Mouse (Mus musculus) cerebellum, adult 9-10 months (tissue): ENCODE results near the gene Fah.

Experiments used
- DNase-seq: peaks from one replicate; pipeline ENCODE4 v3.0.0; 2022

Gene Fah

GRCm38 (mm10) chr7:84594087-84594916 is 12.2 kb downstream of the Fah start:
- DNase-seq, result peak; percentile 72

DNA sequence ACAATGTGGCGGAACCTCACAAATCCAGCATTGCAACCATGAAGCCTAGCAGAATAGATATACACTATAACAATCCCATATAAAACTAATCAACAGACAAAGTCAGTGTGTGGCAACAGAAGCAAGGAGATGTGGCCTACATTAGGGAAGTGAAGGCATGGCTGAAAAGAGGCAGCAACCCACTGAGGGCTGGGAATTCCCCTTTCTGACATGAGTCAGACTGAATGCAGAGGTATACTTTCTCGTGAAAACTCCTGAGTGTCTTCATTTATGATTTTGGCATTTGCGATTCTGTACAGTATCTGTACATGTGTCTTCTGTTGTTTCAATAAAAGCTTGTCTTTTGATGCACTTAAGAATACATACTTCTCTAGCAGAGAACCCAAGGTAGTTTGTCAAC is 15.2 kb downstream of the Fah start:
- DNase-seq, result no peak

DNA sequence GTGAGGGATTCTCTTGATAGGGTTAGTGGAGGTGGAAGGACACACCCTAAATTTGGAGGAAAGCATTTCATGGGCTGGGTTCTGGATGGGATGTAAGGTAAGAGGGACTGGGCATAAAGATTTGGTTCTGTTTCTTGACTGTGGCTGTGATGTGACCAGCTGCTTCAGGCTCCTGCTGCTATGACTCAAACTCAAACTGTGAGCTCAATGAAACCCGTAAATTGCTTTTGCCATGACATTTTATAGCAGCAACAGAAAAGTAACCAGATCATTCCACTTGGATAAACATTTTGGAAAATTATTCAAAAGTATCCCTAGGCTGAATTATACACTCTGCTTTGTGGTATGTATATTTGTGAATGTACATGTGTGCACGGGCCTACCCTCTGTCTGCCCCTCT is 15.9 kb downstream of the Fah start:
- no peak for DNase-seq

DNA sequence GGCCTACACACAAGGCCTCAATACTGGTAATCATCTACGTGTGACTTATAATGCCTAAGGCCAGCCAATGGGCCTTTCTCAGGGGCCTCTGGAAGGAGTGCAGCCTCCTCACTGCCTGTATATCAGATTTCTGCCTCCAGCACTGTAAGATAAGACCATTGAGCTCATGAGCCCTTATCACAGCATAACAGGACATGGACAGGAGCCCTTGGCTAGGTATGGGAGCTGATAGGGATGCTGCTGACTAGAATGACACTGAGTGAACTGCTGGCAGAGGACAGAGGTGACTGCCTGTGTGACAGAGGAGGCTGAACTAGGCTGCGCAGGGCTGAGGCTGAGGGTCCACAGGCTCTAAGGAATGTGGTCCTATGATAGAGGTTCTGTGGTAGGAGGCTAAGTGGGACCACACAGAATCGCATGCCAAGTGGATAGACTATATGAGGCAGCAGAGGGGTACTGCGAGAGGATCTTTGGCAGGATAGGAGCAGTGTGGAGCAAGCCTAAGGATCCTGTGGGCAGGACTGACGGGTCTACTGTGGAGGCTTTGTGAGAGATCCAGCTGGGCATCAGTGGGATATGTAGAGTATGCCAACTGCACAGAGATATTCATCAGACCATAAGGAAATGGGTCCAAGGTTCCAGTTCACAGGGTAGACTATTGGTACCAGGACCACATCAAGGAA is 19.3 kb downstream of the Fah start:
- no peak for DNase-seq

DNA sequence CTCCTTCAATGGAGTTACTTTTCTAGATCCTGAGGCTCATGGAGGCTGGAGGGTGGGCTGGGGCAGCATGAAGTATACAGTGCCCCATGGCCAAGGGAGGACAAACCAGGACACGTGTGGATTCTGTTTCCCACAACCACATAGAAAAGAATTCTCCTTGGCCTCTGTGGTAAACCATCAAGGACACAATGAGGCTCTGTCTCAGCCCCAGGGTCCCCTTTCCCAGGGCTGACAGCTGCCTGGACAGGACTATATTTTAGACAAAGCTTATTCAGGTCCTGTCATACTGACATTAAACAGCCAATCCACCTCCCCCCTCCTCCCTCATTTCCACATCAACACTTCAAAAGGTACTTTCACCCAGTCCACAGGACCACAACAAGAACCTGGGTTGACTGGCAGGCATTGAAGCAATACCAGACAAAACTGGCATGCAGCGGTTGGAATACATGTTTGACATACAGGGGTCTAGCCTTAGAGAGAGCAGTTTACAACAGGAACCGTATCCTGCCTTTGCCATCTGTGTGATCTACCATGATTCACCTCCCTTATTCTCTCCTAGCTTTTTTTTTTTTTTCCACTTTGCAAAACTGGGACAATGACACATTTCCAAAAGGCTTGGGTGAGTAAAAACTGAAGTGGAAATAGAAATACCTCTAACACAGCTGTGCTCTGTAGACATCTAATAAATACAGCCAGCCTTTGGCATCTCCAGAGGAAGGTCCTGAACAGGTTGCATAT is 20.0 kb downstream of the Fah start:
- DNase-seq, result no peak

GRCm38 (mm10) chr7:84585086-84585485 is 21.4 kb downstream of the Fah start:
- DNase-seq, result no peak

GRCm38 (mm10) chr7:84579769-84580168 is 26.8 kb downstream of the Fah start:
- no peak for DNase-seq

DNA sequence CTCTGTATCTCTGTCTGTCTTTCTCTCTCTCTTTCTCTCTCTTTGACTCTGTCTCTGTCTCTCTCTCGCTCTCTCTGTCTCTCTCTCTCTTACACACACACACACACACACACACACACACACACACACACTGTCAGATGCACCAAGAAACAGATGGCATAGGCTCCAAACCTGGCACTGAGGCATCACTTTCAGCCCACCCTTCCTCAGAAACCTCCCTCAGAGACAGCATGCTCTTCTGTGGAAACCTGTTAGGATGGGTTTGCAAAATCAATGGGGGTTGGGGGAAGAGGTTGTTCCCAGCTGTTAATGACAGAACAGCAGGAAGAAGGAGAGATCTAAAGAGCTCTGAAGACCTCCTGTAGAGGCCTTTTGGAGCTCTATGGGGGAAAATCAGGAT is 27.7 kb downstream of the Fah start:
- no peak for DNase-seq

DNA sequence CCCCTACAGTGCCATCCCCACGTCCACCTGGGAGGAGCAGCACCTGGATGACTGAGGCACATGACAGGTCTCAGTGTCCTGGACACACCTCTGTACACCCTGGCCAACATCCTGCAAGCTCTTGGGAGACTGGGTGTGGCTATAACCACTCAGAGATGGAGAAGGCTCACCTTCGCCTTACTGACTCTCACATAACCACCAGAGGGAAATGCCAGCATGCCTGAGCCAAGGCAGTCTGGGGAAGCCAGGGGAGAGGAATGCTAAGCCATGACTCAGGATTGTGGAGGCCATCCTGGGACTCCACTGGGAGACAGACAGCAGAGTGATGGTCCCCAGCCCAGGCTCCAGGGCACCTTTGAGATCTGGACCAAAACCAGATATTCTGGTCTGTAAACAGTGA is 29.5 kb downstream of the Fah start:
- DNase-seq, result no peak

GRCm38 (mm10) chr7:84566200-84566599 is 40.3 kb downstream of the Fah start:
- no peak for DNase-seq

DNA sequence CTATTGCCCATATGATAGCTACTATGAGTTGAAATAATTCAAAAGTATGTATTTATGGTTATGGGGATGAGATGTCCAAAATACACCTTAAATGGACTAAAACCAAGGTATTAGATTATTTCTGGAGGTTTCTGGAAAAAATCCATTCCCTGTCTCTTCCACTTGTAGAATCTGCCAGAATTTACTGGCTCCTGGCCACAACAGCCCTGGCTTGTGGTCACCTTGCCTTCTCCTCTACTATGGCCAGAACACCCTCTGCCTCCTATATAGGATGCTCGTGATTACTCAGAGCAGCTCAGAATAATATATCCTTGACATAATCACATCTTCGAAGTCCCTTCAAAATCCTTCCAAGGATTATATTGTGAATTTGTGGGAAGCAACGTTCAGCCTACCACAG is 42.3 kb downstream of the Fah start:
- no peak for DNase-seq

DNA sequence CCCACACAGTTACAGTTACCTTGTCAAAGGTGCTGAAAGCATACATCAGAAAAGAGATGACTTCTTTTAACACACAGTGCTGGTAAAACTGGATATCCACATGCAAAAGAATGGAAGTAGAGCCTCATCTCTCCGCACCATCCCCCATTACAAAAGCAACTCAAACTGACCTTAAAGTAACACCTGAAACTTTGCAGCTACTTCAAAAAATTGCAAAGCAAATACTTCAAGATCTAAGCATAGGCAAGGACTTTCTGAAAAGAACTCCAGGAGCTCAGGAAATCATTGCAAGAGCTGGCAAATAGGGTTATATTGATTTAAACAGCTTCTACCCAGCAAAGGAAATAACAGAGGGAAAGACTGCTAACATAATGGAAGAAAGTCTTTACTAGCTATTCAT is 46.0 kb downstream of the Fah start:
- DNase-seq, result no peak

GRCm38 (mm10) chr7:84557332-84557731 is 49.2 kb downstream of the Fah start:
- DNase-seq, result no peak

DNA sequence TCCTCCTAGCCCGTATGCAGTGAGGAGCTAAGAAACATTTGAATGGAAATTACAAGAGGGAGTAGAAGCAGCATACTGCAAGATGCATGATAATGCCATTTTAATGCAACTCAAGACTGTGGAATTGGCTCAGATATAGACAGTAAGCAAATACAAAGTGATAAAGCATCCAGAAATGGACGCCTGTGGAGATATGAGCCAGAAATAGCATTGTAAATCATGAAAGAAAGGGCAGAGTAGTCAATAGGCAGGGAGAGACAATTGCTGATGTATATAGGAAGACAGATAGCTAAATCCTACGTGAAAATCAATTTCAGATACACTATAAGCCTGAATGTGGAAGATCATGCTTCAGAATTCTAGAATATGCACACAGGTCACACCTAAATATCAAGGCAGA is 51.2 kb downstream of the Fah start:
- DNase-seq, result no peak

GRCm38 (mm10) chr7:84551472-84551871 is 55.0 kb downstream of the Fah start:
- DNase-seq, result no peak

DNA sequence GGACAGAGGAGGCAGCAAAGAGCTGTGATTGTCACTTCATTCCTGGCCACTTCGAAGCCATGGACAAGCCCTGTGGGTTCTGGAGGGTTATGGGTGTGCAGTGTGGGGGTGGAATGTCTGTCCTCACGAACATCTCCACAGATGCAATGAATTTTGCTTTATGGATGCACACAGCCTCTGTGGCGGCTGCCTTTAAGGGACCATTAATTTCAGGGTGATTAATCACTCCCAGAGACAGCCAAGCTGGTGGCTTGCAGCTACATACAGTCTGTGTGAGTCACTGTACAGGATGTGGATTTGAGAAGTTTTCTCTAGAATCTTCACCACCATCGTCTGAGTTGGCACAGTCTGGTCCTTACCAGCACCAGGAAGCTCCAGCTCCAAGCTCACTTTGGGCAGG is 59.9 kb downstream of the Fah start:
- no peak for DNase-seq

DNA sequence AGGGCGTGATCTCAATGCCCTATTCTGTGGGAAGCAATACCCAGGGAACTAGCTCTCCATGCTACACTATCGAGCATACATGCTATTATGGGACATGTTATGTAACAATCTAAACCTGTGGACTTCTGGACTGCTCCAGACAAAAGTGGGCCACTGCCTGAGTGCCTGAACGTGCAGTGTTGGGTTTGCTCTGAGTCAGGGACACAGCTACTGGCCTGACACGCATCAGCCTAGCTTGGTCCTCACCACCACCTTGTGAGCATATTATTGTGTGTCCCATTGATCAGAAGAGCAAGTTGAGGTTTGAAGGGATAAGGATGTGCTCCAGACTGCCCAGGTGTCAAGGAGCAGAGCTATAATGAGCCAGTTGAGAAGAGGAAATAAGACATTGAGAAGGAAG is 61.6 kb downstream of the Fah start:
- DNase-seq, result no peak
